Mouse (Mus musculus) urinary bladder, postnatal 4 days (tissue): ENCODE data around the gene Mrgprg.

ENCODE experiments used
- DNase-seq, 2 experiments: peaks; one replicate each; pipeline ENCODE4 v3.0.0; 2021 to 2022; ENCODE audit warnings: low spot score in 2 of 2

Mrgprg gene

DNA sequence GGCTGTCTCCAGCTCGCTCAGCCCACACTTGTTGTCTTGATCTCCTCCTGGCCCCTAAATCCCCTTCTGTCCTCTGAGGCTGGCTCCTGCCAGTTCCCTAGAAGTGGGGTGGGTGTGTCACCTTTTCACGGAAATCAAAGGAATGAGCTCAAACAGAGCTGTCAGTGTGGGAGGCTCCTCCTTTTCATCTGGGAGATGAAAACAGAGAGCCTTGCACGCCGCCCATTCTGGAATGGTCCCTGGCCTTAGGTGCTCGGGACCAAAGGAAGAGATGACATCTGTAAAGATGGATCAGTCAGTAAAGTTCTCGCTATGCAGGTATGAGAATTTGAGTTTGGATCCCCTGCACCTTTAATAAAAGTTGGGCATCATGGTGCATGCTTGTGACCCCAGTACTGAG, at the start of gene Mrgprg:
Mrgprg (minus strand) TSS at position 101 of the 400 bp plus-strand sequence.
- DNase-seq, result no peak

DNA sequence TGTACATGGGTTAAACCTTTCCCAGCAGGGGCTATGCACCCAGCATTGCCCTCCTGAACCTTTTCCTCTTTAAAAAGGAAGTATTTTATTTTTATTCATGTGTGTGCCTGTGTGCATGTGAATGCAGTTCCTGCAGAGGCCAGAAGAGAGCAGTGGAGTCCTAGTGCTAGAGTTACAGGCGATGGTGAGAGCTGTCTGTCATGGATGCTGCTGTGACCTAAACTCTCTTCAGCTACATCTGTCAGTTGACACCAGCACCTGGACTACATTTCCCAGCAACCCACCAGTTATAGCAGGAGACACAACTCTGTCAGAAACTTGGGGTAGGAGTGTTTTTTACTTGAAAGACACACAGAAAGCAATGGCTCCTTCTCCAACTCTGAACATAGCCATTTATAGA, 42.1 kb upstream of the Mrgprg start:
- no peak for DNase-seq

- no peak for DNase-seq
Observed at GRCm38 (mm10) chr7:143805199-143805624, 38.4 kb upstream of the Mrgprg start.

GRCm38 (mm10) chr7:143801195-143802065, 34.6 kb upstream of the Mrgprg start:
- no peak for DNase-seq

GRCm38 (mm10) chr7:143800770-143801169, 34.0 kb upstream of the Mrgprg start:
- DNase-seq, result no peak

DNA sequence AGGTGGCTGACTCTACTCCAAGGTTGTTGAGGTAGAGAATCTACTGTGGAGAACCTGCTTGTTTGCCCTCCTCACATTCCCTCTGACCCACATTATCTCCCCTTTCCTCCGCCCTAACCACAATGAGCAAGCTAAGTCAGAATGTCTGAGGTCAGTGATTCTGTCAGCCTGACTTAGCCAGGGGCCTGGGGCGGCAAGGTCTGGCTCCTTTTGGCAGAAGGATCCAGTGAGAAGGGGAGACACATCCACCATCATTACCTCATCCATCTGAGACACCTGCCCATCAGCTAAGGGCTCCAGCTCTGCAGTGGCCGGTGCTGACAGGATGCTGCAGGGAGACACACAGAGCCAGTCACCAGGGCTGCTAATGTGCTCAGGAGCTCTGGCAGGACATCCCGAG, 32.0 kb upstream of the Mrgprg start:
- DNase-seq, result no peak

DNA sequence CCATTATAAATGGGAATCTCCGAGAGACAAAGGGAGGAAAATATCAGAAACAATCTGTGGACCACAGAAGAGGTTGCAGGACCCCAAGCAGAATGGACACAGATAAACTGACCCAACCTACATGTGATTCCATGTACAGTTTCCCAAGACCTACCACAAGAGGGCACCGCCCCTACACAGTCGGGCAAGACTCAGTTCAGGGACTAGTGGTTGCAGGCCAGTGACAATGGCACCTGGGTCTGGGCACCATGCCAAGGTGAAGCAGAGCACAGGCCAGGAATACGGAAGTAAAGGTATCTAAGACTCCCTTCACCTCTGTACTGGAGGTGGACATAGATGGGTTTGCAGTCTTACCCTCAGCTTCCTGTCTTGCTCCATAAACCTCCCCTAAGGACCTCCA, 26.3 kb upstream of the Mrgprg start:
- peak; percentile 57 to 70 for DNase-seq

DNA sequence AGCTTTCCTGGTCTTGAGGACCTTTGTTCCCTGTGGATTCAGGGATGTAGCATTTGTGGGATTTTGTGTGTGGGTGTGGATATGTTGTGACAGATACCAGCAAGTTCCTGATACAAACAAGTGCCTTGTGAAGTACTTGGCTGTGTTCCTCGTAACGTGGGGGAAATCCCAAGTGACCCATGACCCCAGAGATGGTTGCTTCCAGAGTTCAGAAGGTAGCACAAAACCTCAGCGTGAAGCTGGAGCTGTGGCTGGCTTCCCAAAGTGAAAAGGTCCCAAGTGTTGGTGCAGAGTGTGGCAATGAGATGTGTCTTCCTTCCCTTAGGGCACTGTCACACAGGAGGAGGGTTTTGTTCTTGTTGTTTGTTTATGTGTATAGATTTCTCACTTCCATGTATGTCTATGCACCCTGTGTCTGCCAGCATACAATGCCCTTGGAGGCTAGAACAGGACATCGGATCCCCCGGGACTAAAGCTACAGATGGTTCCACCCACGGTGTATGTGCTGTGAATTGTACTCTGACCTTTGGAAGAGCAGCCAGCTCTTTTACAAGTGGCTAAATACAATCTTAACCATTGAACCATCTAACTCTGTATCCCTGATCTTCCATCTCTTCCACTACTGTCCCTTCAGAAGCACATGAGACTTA, 25.7 kb upstream of the Mrgprg start:
- DNase-seq, result no peak

- DNase-seq, result peak; percentile 83 to 86
Observed at GRCm38 (mm10) chr7:143783996-143784829, 17.4 kb upstream of the Mrgprg start, which contains the start of gene Mrgpre. TSS of gene Mrgpre (minus strand) at chr7:143784500.

DNA sequence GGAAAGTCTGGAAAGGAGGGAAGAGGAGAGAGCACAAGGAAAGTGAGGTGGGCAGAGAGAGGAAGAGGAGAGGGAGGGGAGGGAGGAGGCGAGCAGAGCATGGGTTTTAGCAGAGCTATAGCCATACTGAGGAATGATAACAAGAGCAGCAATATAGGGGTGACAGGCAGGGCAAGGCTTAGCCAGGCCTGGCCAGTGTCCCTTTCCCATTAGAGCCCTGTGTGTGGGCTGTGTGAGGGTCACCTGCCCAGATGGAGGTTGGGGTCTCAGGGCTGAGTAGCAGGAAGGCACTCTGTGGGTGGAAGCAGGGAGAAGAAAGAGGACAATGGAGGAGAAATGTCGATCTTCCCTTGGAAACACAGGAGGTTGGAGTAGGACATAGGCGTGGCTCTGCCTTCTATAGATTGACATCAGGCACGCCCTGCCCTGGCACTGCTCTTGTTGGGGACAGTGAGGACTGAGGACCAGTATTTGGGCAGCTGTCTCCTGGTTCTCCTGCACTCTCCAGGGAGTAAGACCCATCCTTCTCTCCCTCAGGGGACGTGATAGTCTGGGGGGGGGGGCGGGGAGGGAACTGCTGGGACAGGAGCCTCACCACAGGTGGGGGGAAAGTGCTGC, 16.7 kb upstream of the Mrgprg start:
- DNase-seq, result no peak

- DNase-seq, result no peak
Observed at GRCm38 (mm10) chr7:143777375-143777774, 10.6 kb upstream of the Mrgprg start.

- no peak for DNase-seq
Observed at GRCm38 (mm10) chr7:143776137-143776536, 9.3 kb upstream of the Mrgprg start.

- DNase-seq, result no peak
Observed at GRCm38 (mm10) chr7:143769461-143769860, 2.7 kb upstream of the Mrgprg start.

GRCm38 (mm10) chr7:143768267-143768666, 1.5 kb upstream of the Mrgprg start:
- no peak for DNase-seq

DNA sequence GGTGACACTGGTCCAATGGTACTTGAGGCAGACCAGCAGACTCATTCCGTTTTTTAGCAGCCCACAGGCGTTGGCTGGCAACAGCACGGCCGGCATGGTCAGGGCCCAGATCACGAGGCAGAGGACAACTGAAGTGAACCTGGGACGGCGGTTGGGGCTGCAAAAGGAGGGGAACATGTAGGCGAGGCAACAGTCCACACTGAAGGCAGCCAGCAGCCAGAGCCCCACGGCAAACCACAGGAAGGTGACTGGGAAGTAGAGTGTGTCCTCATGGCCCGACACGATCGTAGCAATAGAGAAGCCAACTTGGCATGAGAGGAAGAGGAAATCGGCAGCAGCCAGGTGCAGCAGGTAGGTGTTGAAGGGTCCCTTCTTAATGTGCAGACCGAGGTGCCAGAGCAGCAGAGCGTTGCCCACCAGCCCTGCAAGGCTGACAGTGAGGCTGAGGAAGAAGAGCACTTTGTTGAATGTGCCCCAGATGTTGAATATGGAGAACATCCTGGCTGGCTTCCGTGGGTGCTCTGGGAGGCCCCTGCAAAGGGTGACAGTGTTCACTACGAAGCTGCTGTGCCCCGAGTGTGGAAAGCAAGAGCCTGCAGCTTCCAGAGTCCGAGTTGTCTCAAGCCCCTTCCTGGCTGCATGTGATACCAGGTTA, 1.8 kb downstream of the Mrgprg start:
- DNase-seq, result no peak

GRCm38 (mm10) chr7:143763794-143764193, 3.0 kb downstream of the Mrgprg start:
- no peak for DNase-seq

- DNase-seq, result no peak
Observed at GRCm38 (mm10) chr7:143758956-143759355, 7.8 kb downstream of the Mrgprg start.

- no peak for DNase-seq
Observed at GRCm38 (mm10) chr7:143757696-143758095, 9.1 kb downstream of the Mrgprg start.

GRCm38 (mm10) chr7:143757027-143757390, 9.8 kb downstream of the Mrgprg start:
- DNase-seq, result peak; percentile 54 to 76

DNA sequence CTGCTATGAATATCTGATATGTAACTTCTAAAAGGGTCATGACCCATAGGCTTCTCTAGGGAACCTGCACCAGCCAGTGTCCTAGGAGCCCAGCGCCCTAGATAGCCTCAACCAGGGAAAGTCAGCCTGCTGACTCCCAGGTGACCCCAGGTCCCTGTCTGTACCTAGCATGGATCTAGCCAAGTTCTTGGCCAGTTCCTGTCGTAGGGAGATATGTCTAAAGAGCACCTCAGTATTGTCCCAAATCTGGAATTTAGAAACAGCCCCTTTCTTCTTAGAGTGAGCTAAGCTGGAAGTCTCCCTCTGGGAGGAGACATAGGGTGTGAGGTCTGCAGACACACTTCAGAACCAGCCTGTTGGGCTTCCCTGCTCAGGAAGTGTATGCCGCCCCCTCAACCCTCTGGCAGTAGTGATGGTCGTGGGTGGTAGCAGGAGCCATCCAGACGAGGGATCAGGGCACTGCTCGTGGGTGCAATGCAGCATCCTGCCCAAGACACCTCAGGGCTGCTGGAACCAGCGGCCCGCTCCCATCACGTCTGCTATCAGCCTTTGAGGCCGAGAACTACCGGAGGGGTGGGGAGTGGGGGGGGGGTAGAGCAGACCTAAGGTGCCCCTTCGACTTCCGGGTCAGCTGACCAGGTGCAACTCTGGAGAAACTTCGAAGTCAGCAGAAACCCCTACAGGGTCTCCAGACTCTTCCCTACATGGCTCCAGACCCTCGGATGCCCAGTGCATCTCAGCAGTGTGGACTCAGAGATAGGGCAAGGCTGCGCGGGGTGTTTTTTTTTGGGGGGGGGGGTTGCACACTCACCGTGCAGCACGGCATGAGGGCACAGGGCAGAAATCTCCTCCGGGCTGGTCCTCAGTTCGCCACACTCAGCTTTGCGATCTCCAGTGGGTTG, 10.4 kb downstream of the Mrgprg start, which contains the start of gene Osbpl5:
Osbpl5 (minus strand) TSS at position 861 of the 902 bp plus-strand sequence.
- no peak for DNase-seq
